Mouse (Mus musculus): ENCODE measurements around the gene Csdc2. TPM values are rescaled to one million over a fixed set of nuclear protein-coding genes. Genes with fewer than 3 reads are reported as not detected.

Gene Csdc2
- polyA plus RNA-seq, 1 experiment from 2014 or later: 11.7 TPM

DNA sequence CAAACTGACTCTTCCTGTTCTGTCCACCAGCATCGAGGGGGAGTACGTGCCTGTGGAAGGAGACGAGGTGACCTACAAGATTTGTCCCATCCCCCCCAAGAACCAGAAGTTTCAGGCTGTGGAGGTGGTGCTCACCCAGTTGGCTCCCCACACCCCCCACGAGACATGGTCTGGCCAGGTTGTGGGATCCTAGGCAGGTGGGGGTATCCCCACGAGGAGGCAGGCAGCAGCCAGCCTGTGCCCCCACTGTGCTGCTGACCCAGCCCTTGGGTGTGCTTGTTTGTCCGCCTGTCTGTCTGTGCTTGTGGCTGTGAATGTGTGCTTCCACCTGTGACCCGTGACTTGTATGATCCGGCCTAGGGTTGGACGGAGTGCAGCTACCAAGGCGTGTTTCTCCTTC is 12.5 kb downstream of the Csdc2 start:
- Histone ChIP-seq H3K4me3 (replicated peaks) (no peak overlapping the region), H3K9ac (no peak overlapping the region), H3K27ac (no peak overlapping the region), H3K27me3 (replicated peaks) (no peaks in the 10 kb centered on the region), H3K36me3 (peaks cover 2% of the 10 kb centered on the region; the same call in 1 of the 2 replicates), H3K4me2 (replicated peaks) (no peak overlapping the region), H3K4me1 (replicated peaks) (no peaks in the 10 kb centered on the region), H3K9me3 (no peaks in the 10 kb centered on the region)
- 89% methylated on average over 10 of the region's 10 CpGs for WGBS
- no peak for ATAC-seq

DNA sequence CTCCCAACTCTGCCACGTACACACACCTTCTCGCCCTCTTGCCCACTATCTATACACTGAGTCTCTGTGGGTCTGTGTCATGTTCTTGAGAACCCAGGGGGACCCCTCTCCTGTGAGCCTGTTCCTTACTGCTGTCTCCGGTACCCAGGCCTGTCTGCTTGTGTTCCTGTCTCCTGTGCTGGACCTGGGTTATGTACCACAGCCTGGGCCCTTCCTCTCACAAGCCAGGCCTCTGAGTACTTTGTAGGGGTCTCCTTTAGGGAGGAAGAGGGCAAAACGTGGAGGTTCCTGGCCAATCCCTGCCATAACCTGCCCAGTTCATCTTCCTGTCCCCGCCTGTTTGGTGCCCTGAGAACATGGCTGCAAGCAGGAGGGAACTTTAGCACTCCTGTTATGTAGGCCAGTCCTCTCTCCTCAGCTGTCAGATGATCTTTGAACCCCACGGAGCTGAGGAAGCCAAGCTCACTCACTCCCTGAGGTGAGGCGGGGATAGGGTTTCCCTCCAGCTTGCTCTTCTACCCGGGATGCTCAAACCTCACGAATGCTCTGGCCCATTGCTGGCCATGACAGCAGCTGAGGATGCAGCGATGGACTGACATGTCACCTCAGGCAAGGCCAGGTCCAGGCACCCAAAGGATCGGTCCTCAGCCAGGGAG is 13.0 kb downstream of the Csdc2 start:
- WGBS: 73% methylated on average over 11 of the region's 11 CpGs
- no peak overlapping the region for H3K27ac ChIP-seq
- no peaks in the 10 kb centered on the region for H3K9me3 ChIP-seq
- H3K36me3 ChIP-seq: peaks cover 2% of the 10 kb centered on the region; the same call in 1 of the 2 replicates
- H3K4me2 ChIP-seq (replicated peaks): no peak overlapping the region
- H3K4me3 ChIP-seq (replicated peaks): no peak overlapping the region
- no peak for ATAC-seq
- no peaks in the 10 kb centered on the region for H3K4me1 ChIP-seq (replicated peaks)
- no peak overlapping the region for H3K9ac ChIP-seq
- no peaks in the 10 kb centered on the region for H3K27me3 ChIP-seq (replicated peaks)

DNA sequence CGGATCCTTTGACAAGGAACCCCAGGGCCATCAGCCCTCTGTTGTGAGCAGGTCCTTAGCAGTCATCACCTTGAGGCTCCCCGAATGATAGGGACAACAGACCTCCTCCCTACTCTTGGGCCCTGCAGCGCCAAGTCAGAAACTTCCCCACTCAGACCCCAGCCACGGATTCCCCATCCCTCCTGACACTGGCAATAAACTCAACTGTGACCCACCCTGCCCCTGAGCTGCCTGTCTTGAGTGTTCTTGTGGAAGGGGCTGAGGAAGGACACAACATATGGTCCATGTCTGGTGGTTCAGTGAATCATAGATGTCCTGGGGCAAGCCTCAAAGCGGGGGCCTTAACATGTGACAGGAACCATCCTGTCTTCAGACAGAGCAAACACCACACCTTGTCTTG is 14.2 kb downstream of the Csdc2 start:
- no peaks in the 10 kb centered on the region for H3K9me3 ChIP-seq
- no peak overlapping the region for H3K4me3 ChIP-seq (replicated peaks)
- no peak overlapping the region for H3K4me2 ChIP-seq (replicated peaks)
- no peaks in the 10 kb centered on the region for H3K27me3 ChIP-seq (replicated peaks)
- no peak overlapping the region for H3K9ac ChIP-seq
- 83% methylated on average over 5 of the region's 5 CpGs for WGBS
- no peak overlapping the region for H3K27ac ChIP-seq
- peaks cover 2% of the 10 kb centered on the region; the same call in 1 of the 2 replicates for H3K36me3 ChIP-seq
- H3K4me1 ChIP-seq (replicated peaks): no peaks in the 10 kb centered on the region
- ATAC-seq: no peak

DNA sequence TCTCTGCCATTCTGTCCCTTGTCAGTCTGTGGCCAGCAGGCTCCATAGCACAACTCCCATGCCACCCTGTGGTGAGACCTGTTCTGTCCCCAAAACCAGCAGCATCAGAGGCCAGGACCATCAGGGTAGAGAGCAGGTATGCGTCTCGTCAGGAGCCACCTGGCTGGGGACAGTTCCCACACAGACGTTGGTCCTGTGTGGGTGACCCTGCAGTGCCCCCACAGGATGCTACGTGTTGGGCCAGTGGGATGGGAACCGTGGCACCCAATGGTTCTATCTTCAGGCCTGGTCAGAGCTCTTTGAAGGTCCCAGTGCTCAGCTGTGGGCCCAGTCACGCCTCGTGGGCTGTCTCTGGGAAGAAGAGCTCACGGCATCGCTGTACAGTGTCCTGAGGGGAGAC is 14.6 kb downstream of the Csdc2 start:
- H3K4me2 ChIP-seq (replicated peaks): no peak overlapping the region
- H3K36me3 ChIP-seq: peaks cover 2% of the 10 kb centered on the region; the same call in 1 of the 2 replicates
- H3K4me1 ChIP-seq (replicated peaks): no peaks in the 10 kb centered on the region
- H3K9ac ChIP-seq: no peak overlapping the region
- no peak for ATAC-seq
- no peaks in the 10 kb centered on the region for H3K9me3 ChIP-seq
- no peak overlapping the region for H3K27ac ChIP-seq
- H3K4me3 ChIP-seq (replicated peaks): no peak overlapping the region
- WGBS: 87% methylated on average over 9 of the region's 9 CpGs
- H3K27me3 ChIP-seq (replicated peaks): no peaks in the 10 kb centered on the region

DNA sequence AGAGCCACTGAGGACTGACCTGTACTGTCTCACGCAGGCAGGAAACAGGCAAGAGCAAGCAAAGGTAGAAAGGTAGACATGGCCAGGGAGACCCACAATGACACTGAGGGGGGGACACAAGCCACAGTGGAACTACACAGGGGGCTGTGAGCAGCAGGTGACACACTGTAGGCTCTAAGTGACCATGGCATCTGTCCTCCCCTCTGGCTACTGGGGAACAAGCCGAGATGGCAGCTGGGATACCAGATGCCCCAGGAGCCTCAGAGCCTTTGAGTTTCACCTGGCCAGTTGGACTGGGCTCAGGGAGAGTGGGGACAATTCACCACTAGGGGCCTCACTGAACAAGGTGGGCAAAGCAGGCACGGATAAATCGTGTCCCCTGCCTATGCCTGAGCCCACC is 15.8 kb downstream of the Csdc2 start:
- no peak overlapping the region for H3K4me2 ChIP-seq (replicated peaks)
- H3K27me3 ChIP-seq (replicated peaks): no peaks in the 10 kb centered on the region
- H3K36me3 ChIP-seq: peaks cover 2% of the 10 kb centered on the region; the same call in 1 of the 2 replicates
- no peaks in the 10 kb centered on the region for H3K9me3 ChIP-seq
- WGBS: 81% methylated on average over 4 of the region's 4 CpGs
- ATAC-seq: no peak
- no peak overlapping the region for H3K9ac ChIP-seq
- no peak overlapping the region for H3K27ac ChIP-seq
- H3K4me1 ChIP-seq (replicated peaks): no peaks in the 10 kb centered on the region
- no peak overlapping the region for H3K4me3 ChIP-seq (replicated peaks)

DNA sequence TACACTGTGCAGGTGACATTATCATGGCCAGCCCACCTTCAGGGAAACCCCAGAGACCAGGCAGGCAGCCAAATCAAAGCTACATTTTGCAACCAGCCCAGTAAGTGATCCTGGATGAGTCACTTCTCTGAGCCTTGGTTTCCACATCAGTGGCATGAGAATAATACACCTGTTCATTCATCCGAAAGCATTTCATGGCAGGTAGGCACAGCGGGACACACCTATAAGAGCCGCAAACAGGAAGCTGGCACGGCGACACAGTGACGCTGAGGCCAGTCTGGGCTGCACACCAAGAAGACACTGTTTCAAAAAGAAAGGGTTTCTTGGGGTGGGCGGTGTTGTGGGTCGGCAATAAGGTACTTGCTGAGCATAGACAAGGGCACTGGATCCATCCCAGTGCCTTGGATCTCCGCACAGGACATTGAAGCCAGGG is 17.6 kb downstream of the Csdc2 start:
- no peaks in the 10 kb centered on the region for H3K27me3 ChIP-seq (replicated peaks)
- WGBS: 95% methylated on average over 9 of the region's 9 CpGs
- peaks cover 2% of the 10 kb centered on the region; the same call in 1 of the 2 replicates for H3K36me3 ChIP-seq
- H3K9ac ChIP-seq: no peak overlapping the region
- no peaks in the 10 kb centered on the region for H3K9me3 ChIP-seq
- no peak for ATAC-seq
- H3K4me3 ChIP-seq (replicated peaks): no peak overlapping the region
- no peak overlapping the region for H3K27ac ChIP-seq
- H3K4me2 ChIP-seq (replicated peaks): no peak overlapping the region
- no peaks in the 10 kb centered on the region for H3K4me1 ChIP-seq (replicated peaks)

DNA sequence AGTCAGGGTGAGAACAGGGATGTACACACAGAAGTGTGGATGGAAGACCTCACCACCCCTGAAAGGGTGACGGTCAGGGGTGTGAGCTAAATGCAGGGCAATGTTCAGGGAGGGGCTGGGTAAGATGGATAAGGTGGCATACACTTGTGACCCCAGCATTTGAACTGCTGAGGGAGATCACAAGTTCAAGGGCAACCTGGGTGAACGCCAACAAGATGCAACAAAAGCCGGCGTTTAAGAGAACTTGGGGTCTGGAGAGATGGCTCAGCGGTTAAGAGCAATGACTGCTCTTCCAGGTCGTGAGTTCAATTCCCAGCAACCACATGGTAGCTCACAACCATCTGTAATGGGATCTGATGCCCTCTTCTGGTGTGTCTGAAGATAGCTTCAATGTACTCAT is 18.2 kb downstream of the Csdc2 start:
- WGBS: 94% methylated on average over 6 of the region's 6 CpGs
- no peak for ATAC-seq
- H3K27me3 ChIP-seq (replicated peaks): no peaks in the 10 kb centered on the region

DNA sequence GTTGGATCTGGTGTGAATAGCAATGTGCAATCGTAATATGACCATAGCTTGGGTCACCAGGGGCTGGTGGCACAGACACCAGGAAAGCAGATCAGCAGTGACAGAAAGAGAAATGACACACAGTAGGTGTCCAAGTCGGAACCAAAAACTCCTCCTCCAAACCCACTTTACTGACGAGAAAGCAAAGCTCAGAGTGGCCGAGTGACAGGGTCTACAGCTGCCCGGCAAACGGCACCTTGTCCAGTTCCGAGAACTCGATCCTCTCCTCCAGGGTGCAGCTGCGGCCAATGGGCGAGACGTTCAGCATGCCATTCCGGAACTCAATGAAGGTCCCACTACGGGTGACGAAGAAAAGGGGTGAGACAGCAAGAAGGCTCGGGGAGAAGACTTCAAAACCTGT is 18.9 kb downstream of the Csdc2 start:
- no peaks in the 10 kb centered on the region for H3K27me3 ChIP-seq (replicated peaks)
- H3K9me3 ChIP-seq: no peaks in the 10 kb centered on the region
- no peak overlapping the region for H3K4me3 ChIP-seq (replicated peaks)
- no peak overlapping the region for H3K4me2 ChIP-seq (replicated peaks)
- ATAC-seq: no peak
- 0 out of 2 replicates have a peak, but pooled peaks cover 4% of the 10 kb centered on the region for H3K4me1 ChIP-seq (replicated peaks)
- 93% methylated on average over 15 of the region's 15 CpGs for WGBS
- no peak overlapping the region for H3K27ac ChIP-seq
- H3K36me3 ChIP-seq: peaks cover 2% of the 10 kb centered on the region; the same call in 1 of the 2 replicates
- H3K9ac ChIP-seq: no peak overlapping the region

More for the DNA sequence above, 18.2 kb downstream of the Csdc2 start:
- Histone ChIP-seq H3K36me3 (peaks cover 2% of the 10 kb centered on the region; the same call in 1 of the 2 replicates), H3K27ac (no peak overlapping the region), H3K9me3 (no peaks in the 10 kb centered on the region), H3K9ac (no peak overlapping the region), H3K4me1 (replicated peaks) (0 out of 2 replicates have a peak, but pooled peaks cover 2% of the 10 kb centered on the region), H3K4me3 (replicated peaks) (no peak overlapping the region), H3K4me2 (replicated peaks) (no peak overlapping the region)

DNA sequence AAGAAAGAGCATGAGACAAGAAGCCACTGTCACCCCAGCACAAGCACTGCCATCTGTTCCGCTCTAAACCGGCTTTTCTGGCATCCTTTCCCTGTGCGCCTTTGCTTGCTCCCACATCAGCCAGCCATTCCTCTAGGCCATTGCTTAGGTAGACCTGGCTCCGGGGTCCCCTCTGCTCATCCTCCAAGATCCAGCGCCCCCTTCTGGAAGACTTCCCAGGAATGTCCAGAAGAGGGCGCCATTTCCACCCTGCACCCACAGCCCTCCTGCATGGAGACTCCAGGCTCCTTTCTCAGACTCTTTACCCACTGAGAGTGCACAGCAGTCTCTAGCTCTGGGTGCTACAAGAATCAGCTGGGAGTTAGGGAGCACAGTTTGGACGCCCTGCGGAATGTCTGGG is 19.9 kb downstream of the Csdc2 start:
- H3K4me1 ChIP-seq (replicated peaks): 0 out of 2 replicates have a peak, but pooled peaks cover 4% of the 10 kb centered on the region
- H3K9me3 ChIP-seq: no peaks in the 10 kb centered on the region
- 60% methylated on average over 8 of the region's 8 CpGs for WGBS

DNA sequence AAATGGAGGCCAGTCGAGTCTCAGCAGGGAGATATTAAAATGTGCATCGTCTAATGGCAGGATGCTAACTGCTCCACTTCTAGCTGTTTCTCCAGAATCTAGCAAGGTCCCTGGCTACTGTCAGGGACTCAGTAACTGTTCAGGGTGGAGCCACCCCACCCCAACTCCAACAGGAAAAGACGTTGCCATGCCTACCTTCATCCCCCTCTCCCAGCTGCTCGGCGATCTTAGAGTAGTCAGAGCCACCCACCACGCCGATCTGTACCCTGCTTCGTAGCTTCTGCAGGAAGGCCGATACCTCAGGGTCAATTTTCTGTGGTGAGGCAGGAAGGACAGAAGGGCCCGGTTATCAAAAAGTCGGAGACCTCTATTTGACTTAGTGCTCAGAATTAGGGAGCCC is 21.0 kb downstream of the Csdc2 start:
- Histone ChIP-seq H3K27me3 (replicated peaks) (no peaks in the 10 kb centered on the region), H3K9me3 (no peaks in the 10 kb centered on the region), H3K36me3 (no peaks in the 10 kb centered on the region), H3K4me1 (replicated peaks) (0 out of 2 replicates have a peak, but pooled peaks cover 4% of the 10 kb centered on the region), H3K27ac (no peak overlapping the region), H3K9ac (no peak overlapping the region), H3K4me3 (replicated peaks) (no peak overlapping the region), H3K4me2 (replicated peaks) (no peak overlapping the region)
- 84% methylated on average over 11 of the region's 11 CpGs for WGBS
- ATAC-seq: no peak

More for the DNA sequence above, 19.9 kb downstream of the Csdc2 start:
- no peak overlapping the region for H3K9ac ChIP-seq
- no peak for ATAC-seq
- H3K4me2 ChIP-seq (replicated peaks): no peak overlapping the region
- no peaks in the 10 kb centered on the region; the same call in 1 of the 2 replicates for H3K36me3 ChIP-seq
- H3K27me3 ChIP-seq (replicated peaks): no peaks in the 10 kb centered on the region
- H3K27ac ChIP-seq: no peak overlapping the region
- no peak overlapping the region for H3K4me3 ChIP-seq (replicated peaks)

DNA sequence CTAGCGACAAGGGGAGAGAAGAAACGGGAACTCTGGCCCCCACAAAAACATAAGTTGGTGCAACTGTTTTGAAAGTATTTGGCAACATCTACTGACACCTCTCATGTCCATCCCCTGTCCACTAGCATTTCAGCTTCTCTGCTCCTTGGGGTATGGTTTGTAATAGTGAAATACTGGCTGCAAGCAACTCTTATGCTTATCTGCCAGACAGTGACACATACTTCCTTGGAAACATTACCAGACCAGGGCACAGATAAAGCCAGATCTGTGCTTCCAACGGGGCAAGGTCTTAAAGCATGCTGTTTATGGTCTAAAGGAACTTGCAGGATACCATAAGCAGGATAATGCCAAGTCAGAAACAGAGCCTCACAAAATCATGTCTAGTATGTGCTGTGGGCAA is 22.3 kb downstream of the Csdc2 start:
- no peaks in the 10 kb centered on the region for H3K27me3 ChIP-seq (replicated peaks)
- no peak overlapping the region for H3K4me3 ChIP-seq (replicated peaks)
- no peak overlapping the region for H3K4me2 ChIP-seq (replicated peaks)
- H3K36me3 ChIP-seq: no peaks in the 10 kb centered on the region
- H3K27ac ChIP-seq: no peak overlapping the region
- 83% methylated on average over 3 of the region's 3 CpGs for WGBS
- no peaks in the 10 kb centered on the region for H3K9me3 ChIP-seq
- no peak overlapping the region for H3K9ac ChIP-seq
- ATAC-seq: no peak
- H3K4me1 ChIP-seq (replicated peaks): 0 out of 2 replicates have a peak, but pooled peaks cover 4% of the 10 kb centered on the region

DNA sequence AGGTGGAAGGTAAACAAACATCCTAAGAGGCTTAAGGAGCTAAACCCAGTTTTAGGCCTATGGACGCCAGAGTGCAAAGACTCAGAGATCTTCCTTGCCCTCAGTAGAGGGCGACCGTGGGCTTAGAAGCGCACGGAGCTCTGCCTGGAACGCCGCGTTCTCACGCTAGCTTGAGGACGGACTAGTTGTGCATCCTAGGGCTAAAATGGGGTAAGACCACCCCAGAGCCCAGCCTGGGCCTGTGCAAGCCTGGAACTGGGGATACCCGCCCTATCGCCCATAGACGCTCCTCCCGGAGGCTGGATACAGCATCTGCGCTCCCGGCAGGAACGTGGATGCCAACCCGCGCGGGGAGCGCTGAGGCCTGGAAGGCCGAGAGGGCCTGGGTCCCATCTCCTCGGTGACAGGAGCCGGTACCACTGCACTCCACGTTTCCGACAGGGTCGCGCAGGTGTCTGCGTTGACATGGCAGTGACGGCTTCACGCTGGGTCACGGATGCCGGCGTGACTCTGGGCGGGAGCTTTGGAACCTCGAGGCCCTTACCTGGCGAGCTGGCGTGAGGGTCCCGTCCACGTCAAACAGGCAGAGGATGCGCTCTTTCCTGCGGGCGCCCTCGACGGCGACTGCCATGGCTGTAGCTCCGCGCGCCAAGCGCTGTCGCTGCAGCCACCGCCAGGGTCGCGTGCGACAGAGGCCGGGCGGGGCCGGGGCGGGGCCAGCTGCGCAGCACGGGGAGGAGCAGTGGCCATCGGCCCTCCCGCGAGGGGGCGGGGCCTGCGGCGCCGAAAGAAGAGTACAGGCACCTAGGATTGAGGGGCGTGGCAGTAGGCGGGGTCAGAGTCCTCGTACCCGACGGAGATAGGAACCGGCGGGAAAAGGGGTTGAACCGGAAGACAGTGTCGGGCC is 23.9 kb downstream of the Csdc2 start, which contains the start of gene Pmm1:
Gene Pmm1, minus strand, starts transcription at position 760 of the 907 bp plus-strand sequence.
- Histone ChIP-seq H3K27ac (peak within 1 kb of the TSS; percentile 85), H3K9me3 (no peaks in the 10 kb centered on the region), H3K4me1 (replicated peaks) (0 out of 2 replicates have a peak, but pooled peaks cover 4% of the 10 kb centered on the region), H3K4me3 (replicated peaks) (peak within 1 kb of the TSS; percentile 63), H3K36me3 (no peaks in the 10 kb centered on the region), H3K4me2 (replicated peaks) (peak within 1 kb of the TSS; percentile 99), H3K9ac (peak within 1 kb of the TSS; percentile 66), H3K27me3 (replicated peaks) (no peaks in the 10 kb centered on the region)
- under 1% methylated on average over 77 of the region's 77 CpGs for WGBS
- ATAC-seq: peak; percentile 99

Data from intestine, embryonic 15.5 days (tissue).